Mouse (Mus musculus): Measurements from ENCODE around the gene Cnnm3. TPM values are rescaled to one million over a fixed set of nuclear protein-coding genes. Genes with fewer than 3 reads are reported as not detected.

Gene Cnnm3
- 3.9 and 10.9 TPM in 2 replicates for polyA plus RNA-seq (2011; ENCODE audit: insufficient read depth, insufficient read length, low replicate concordance, missing spikeins)

GRCm38 (mm10) chr1:36511289-36512021, at the start of gene Cnnm3:
TSS of gene Cnnm3 (plus strand) at chr1:36511867.
- Histone ChIP-seq H3K4me3 (replicated peaks; ENCODE audit: control insufficient read depth, low read depth, low read length) (peak within 1 kb of the TSS; percentile 86), H3K27ac (ENCODE audit: control insufficient read depth, insufficient read depth, low read depth, low read length, poor library complexity) (peak within 1 kb of the TSS; percentile 95), H3K4me1 (ENCODE audit: control insufficient read depth, insufficient read depth, low read length) (peaks cover 7% of the 10 kb centered on the region)
- TF ChIP-seq CTCF (IDR thresholded peaks at IDR 0.05; ENCODE audit: control insufficient read depth, insufficient read depth, low read length) (peak; percentile 51), POLR2A (IDR thresholded peaks at IDR 0.05; ENCODE audit: borderline replicate concordance, control insufficient read depth, low read depth, low read length) (peak; percentile 77; the same call in 1 of the 2 replicates)
- 2% methylated on average over 51 of the region's 51 CpGs for WGBS

GRCm38 (mm10) chr1:36465641-36466160, 46.0 kb upstream of the Cnnm3 start:
- no peak for TF ChIP-seq CTCF (IDR thresholded peaks at IDR 0.05; ENCODE audit: control insufficient read depth, insufficient read depth, low read length)
- TF ChIP-seq POLR2A (IDR thresholded peaks at IDR 0.05; ENCODE audit: borderline replicate concordance, control insufficient read depth, low read depth, low read length): no peak
- H3K4me1 ChIP-seq (ENCODE audit: control insufficient read depth, insufficient read depth, low read length): peaks cover 5% of the 10 kb centered on the region; the same call in 1 of the 2 replicates
- no peak overlapping the region for H3K4me3 ChIP-seq (replicated peaks; ENCODE audit: control insufficient read depth, low read depth, low read length)
- H3K27ac ChIP-seq (ENCODE audit: control insufficient read depth, insufficient read depth, low read depth, low read length, poor library complexity): no peak overlapping the region
- 83% methylated on average over 4 of the region's 4 CpGs for WGBS

- TF ChIP-seq POLR2A (IDR thresholded peaks at IDR 0.05; ENCODE audit: borderline replicate concordance, control insufficient read depth, low read depth, low read length) (no peak), CTCF (IDR thresholded peaks at IDR 0.05; ENCODE audit: control insufficient read depth, insufficient read depth, low read length) (no peak)
- Histone ChIP-seq H3K27ac (ENCODE audit: control insufficient read depth, insufficient read depth, low read depth, low read length, poor library complexity) (no peak overlapping the region), H3K4me1 (ENCODE audit: control insufficient read depth, insufficient read depth, low read length) (peaks cover 5% of the 10 kb centered on the region; the same call in 1 of the 2 replicates), H3K4me3 (replicated peaks; ENCODE audit: control insufficient read depth, low read depth, low read length) (no peak overlapping the region)
- WGBS: 78% methylated on average over 5 of the region's 5 CpGs
Measured at GRCm38 (mm10) chr1:36467446-36467845, 44.2 kb upstream of the Cnnm3 start.

- peaks cover 8% of the 10 kb centered on the region for H3K4me1 ChIP-seq (ENCODE audit: control insufficient read depth, insufficient read depth, low read length)
- no peak overlapping the region for H3K4me3 ChIP-seq (replicated peaks; ENCODE audit: control insufficient read depth, low read depth, low read length)
- no peak overlapping the region for H3K27ac ChIP-seq (ENCODE audit: control insufficient read depth, insufficient read depth, low read depth, low read length, poor library complexity)
- WGBS: 68% methylated on average over 2 of the region's 2 CpGs
- TF ChIP-seq CTCF (IDR thresholded peaks at IDR 0.05; ENCODE audit: control insufficient read depth, insufficient read depth, low read length): no peak
- no peak for TF ChIP-seq POLR2A (IDR thresholded peaks at IDR 0.05; ENCODE audit: borderline replicate concordance, control insufficient read depth, low read depth, low read length)
Measured at GRCm38 (mm10) chr1:36469811-36470444, 41.7 kb upstream of the Cnnm3 start.

GRCm38 (mm10) chr1:36471181-36472105, 40.2 kb upstream of the Cnnm3 start, which contains the start of gene Cnnm4:
TSS of gene Cnnm4 (plus strand) at chr1:36471620.
- TF ChIP-seq CTCF (IDR thresholded peaks at IDR 0.05; ENCODE audit: control insufficient read depth, insufficient read depth, low read length) (peak; percentile 33; the same call in 1 of the 2 replicates), POLR2A (IDR thresholded peaks at IDR 0.05; ENCODE audit: borderline replicate concordance, control insufficient read depth, low read depth, low read length) (peak; percentile 58)
- H3K4me3 ChIP-seq (replicated peaks; ENCODE audit: control insufficient read depth, low read depth, low read length): peak within 1 kb of the TSS; percentile 84
- peak within 1 kb of the TSS; percentile 99 for H3K27ac ChIP-seq (ENCODE audit: control insufficient read depth, insufficient read depth, low read depth, low read length, poor library complexity)
- H3K4me1 ChIP-seq (ENCODE audit: control insufficient read depth, insufficient read depth, low read length): peaks cover 12% of the 10 kb centered on the region
- WGBS: under 1% methylated on average over 87 of the region's 98 CpGs

GRCm38 (mm10) chr1:36472106-36472440, 39.6 kb upstream of the Cnnm3 start:
- peak overlapping the region; percentile 66 for H3K27ac ChIP-seq (ENCODE audit: control insufficient read depth, insufficient read depth, low read depth, low read length, poor library complexity)
- WGBS: 9% methylated on average over 18 of the region's 18 CpGs
- H3K4me1 ChIP-seq (ENCODE audit: control insufficient read depth, insufficient read depth, low read length): peaks cover 12% of the 10 kb centered on the region
- peak overlapping the region; percentile 84 for H3K4me3 ChIP-seq (replicated peaks; ENCODE audit: control insufficient read depth, low read depth, low read length)
- no peak for TF ChIP-seq POLR2A (IDR thresholded peaks at IDR 0.05; ENCODE audit: borderline replicate concordance, control insufficient read depth, low read depth, low read length)
- TF ChIP-seq CTCF (IDR thresholded peaks at IDR 0.05; ENCODE audit: control insufficient read depth, insufficient read depth, low read length): no peak

- TF ChIP-seq POLR2A (IDR thresholded peaks at IDR 0.05; ENCODE audit: borderline replicate concordance, control insufficient read depth, low read depth, low read length) (no peak), CTCF (IDR thresholded peaks at IDR 0.05; ENCODE audit: control insufficient read depth, insufficient read depth, low read length) (no peak)
- peaks cover 12% of the 10 kb centered on the region for H3K4me1 ChIP-seq (ENCODE audit: control insufficient read depth, insufficient read depth, low read length)
- WGBS: 33% methylated on average over 10 of the region's 10 CpGs
- no peak overlapping the region for H3K27ac ChIP-seq (ENCODE audit: control insufficient read depth, insufficient read depth, low read depth, low read length, poor library complexity)
- H3K4me3 ChIP-seq (replicated peaks; ENCODE audit: control insufficient read depth, low read depth, low read length): peak overlapping the region; percentile 26
Measured at GRCm38 (mm10) chr1:36473211-36473780, 38.4 kb upstream of the Cnnm3 start.
